Mouse (Mus musculus) hindbrain, embryonic 15.5 days (tissue): Measurements from ENCODE around the gene Rere. TPM values are rescaled to one million over a fixed set of nuclear protein-coding genes. Genes with fewer than 3 reads are reported as not detected.

Source experiments
- ATAC-seq: fragments of 200-750 bp; cut with Nextera tagmentation; 2 replicates; pipeline ENCODE4 v1.8.0; 2017; ENCODE audit warnings: low read depth, moderate number of reproducible peaks, moderate TSS enrichment; ENCODE audit not compliant: low FRiP score
- H3K27ac ChIP-seq: fragments of 300-500 bp; sonication (generic); replicated peaks from 2 replicates; pipeline ENCODE4 v1.5.1; 2015; ENCODE audit warnings: mild to moderate bottlenecking, inconsistent platforms
- H3K27me3 ChIP-seq: fragments of 300-500 bp; sonication (generic); 2 replicates; pipeline ENCODE4 v1.6.1; 2015; ENCODE audit warnings: control low read depth, inconsistent platforms
- H3K36me3 ChIP-seq: fragments of 300-500 bp; sonication (generic); 2 replicates; pipeline ENCODE4 v1.6.1; 2015; ENCODE audit warnings: control low read depth, inconsistent platforms
- H3K4me1 ChIP-seq: fragments of 300-500 bp; sonication (generic); replicated peaks from 2 replicates; pipeline ENCODE4 v1.6.1; 2015; ENCODE audit warnings: control low read depth, inconsistent platforms
- H3K4me2 ChIP-seq: fragments of 300-500 bp; sonication (generic); 2 replicates; pipeline ENCODE4 v1.6.1; 2015; ENCODE audit warnings: moderate library complexity, mild to moderate bottlenecking, inconsistent platforms
- H3K4me3 ChIP-seq: fragments of 300-500 bp; sonication (generic); 2 replicates; pipeline ENCODE4 v1.5.1; 2015; ENCODE audit warnings: mild to moderate bottlenecking, inconsistent platforms
- H3K9ac ChIP-seq: fragments of 300-500 bp; sonication (generic); 2 replicates; pipeline ENCODE4 v1.6.1; 2015; ENCODE audit warnings: inconsistent platforms
- H3K9me3 ChIP-seq: fragments of 300-500 bp; sonication (generic); 2 replicates; pipeline ENCODE4 v1.6.1; 2016; ENCODE audit warnings: control low read depth, inconsistent platforms
- WGBS: fragments of 180-500 bp; shearing (Covaris S2); methylation state at CpG from one replicate; pipeline ENCODE4 v1.1.7; 2015; 5-methylcytosine and 5-hydroxymethylcytosine counted together
- polyA plus RNA-seq: library from polyadenylated mRNA; unstranded; fragments of >200 nt; fragmentation: Nextera tagmentation; extraction: Ambion mirVana; gene quantifications from 2 replicates; pipeline ENCODE4 v1.2.1, GENCODE M21; 2015

Gene Rere
- polyA plus RNA-seq, 1 experiment from 2014 or later = 32.5 TPM

DNA sequence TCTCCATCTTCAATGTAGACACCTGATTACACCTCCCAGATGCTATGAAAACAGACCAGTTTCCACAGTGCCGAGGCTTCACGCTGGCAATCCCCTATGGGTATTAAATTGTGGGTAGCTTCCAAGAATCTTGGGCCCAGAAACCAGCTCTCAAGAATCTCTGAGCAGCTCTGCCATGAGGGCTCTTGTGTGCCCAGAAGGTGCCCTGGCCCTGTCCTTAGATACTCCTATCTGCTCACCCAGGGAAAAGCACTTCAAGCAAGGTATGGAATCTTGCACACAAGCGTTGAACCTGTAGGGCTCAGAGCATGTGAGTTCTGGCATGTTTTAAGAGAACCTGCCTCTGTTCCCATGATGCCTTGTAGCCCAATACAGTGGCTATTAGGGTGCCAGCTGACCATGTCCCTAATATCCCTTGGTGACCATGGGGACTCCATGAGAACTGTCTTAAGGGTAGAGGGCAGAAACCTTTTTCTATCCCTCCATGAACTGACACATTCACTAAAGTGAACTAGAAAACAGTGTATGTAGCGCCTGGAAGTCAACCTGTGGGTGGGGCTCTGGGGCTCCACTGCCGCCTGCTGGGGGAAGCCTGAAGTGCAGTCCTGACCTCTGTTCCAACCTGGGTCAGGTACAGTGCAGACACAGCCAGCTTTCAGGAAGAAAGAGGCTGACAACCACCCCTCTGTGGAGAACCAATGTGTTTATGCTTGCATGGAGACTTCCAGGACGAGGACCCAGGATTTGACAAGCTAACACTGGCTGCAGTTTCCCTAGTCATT is 344.7 kb downstream of the Rere start:
- no peaks in the 10 kb centered on the region for H3K9me3 ChIP-seq
- no peak for ATAC-seq
- H3K36me3 ChIP-seq = peaks cover 12% of the 10 kb centered on the region
- 51% methylated on average over 6 of the region's 6 CpGs for WGBS
- no peak overlapping the region for H3K4me3 ChIP-seq
- H3K27me3 ChIP-seq = no peaks in the 10 kb centered on the region
- H3K9ac ChIP-seq = no peak overlapping the region
- H3K4me2 ChIP-seq = no peak overlapping the region
- peaks cover 4% of the 10 kb centered on the region; the same call in 1 of the 2 replicates for H3K4me1 ChIP-seq
- no peak overlapping the region for H3K27ac ChIP-seq

DNA sequence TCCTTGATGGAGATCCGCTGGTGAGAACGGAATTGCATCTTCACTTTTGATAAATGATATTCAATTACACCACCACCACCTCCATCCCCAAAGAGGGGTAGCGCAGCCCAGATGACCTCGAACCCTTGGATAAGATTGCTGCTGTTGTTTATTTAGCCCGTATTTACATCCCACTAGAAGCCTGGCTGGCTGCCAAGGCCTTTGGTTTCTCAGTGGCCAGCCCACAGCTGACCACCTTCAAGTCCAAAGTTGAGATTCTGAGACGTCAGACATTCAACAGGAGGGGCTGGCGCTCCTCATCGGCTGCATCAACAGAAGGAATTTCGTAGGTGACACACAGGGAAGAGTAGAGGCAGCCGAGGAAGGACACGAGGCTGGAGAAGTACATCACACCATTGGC is 347.8 kb downstream of the Rere start:
- peaks cover 14% of the 10 kb centered on the region; the same call in 1 of the 2 replicates for H3K36me3 ChIP-seq
- H3K27me3 ChIP-seq = no peaks in the 10 kb centered on the region
- no peak for ATAC-seq
- H3K9me3 ChIP-seq = no peaks in the 10 kb centered on the region
- no peak overlapping the region for H3K27ac ChIP-seq
- H3K4me3 ChIP-seq = no peak overlapping the region
- no peak overlapping the region for H3K9ac ChIP-seq
- WGBS = 79% methylated on average over 11 of the region's 11 CpGs
- no peak overlapping the region for H3K4me2 ChIP-seq
- H3K4me1 ChIP-seq = peaks cover 4% of the 10 kb centered on the region; the same call in 1 of the 2 replicates

DNA sequence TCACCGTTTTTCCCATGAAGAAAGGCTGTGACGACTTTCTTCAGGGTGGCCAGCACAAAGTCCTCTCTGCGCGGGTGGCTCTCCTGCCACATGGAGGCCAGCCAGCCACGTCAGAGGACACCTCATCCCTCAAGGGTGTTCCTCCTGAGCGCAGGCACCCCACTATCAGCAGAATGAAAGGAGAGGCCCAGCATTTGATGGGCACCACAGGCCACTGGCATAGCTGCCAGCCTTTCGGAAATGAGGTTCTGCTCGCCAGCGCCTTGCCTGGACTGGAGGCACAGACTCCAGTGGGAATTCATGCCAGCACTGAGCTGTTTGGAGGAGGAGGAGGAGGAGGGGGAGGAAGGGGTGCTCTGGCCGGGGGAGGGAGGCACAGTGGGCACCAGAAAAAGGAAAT is 354.1 kb downstream of the Rere start:
- no peaks in the 10 kb centered on the region for H3K27me3 ChIP-seq
- H3K4me3 ChIP-seq = no peak overlapping the region
- H3K36me3 ChIP-seq = peaks cover 17% of the 10 kb centered on the region; the same call in 1 of the 2 replicates
- H3K4me1 ChIP-seq = no peaks in the 10 kb centered on the region
- no peak overlapping the region for H3K9ac ChIP-seq
- no peak overlapping the region for H3K27ac ChIP-seq
- no peaks in the 10 kb centered on the region for H3K9me3 ChIP-seq
- no peak overlapping the region for H3K4me2 ChIP-seq
- 84% methylated on average over 10 of the region's 10 CpGs for WGBS
- ATAC-seq = no peak

DNA sequence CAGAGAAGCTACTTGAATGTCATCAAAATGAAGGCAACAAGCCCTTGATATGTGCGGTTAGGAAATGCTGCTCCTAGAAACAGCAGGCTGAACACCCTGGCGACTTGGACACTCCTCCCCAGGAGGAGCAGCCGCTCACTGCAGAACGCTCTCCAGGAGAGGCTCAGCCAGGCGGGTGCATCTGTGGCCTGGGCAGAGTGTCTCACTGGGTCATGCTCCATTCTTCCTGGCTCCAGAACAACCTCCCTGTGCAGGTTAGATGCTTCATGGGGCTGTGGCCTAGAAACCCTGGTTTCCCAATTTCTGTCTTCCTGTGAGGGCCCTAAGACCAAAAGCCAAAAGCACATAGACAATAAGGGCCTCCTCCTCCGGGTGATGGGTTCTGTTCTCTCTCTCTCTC is 355.2 kb downstream of the Rere start:
- 88% methylated on average over 6 of the region's 6 CpGs for WGBS
- Histone ChIP-seq H3K4me1 (no peaks in the 10 kb centered on the region), H3K27me3 (no peaks in the 10 kb centered on the region), H3K4me3 (no peak overlapping the region), H3K9ac (no peak overlapping the region), H3K4me2 (no peak overlapping the region), H3K9me3 (no peaks in the 10 kb centered on the region), H3K27ac (no peak overlapping the region), H3K36me3 (peaks cover 20% of the 10 kb centered on the region)
- no peak for ATAC-seq

DNA sequence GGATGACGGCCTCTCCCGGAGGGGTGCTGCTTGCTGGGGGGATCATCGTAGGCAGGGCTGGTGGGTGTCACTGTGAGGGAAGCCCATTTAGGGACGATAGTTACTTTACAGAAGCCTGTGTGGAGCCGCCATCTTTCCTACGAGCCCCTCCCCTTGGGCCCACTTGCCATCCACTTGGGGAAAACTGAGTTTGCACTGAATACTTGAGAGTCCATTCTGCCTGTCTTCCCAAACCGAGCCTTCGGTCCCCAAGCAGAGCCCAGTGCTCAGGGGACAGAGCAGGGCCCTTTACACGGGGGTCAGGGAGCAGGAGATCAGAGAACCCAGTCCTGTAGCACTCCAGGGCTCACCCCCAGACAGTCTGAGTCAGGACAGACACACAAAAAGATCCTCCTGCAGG is 362.9 kb downstream of the Rere start:
- no peak for ATAC-seq
- 94% methylated on average over 9 of the region's 9 CpGs for WGBS
- no peak overlapping the region for H3K9ac ChIP-seq
- H3K36me3 ChIP-seq = peaks cover 24% of the 10 kb centered on the region
- H3K4me2 ChIP-seq = no peak overlapping the region
- no peaks in the 10 kb centered on the region for H3K27me3 ChIP-seq
- no peak overlapping the region for H3K4me3 ChIP-seq
- H3K27ac ChIP-seq = no peak overlapping the region
- H3K9me3 ChIP-seq = no peaks in the 10 kb centered on the region
- H3K4me1 ChIP-seq = no peaks in the 10 kb centered on the region

DNA sequence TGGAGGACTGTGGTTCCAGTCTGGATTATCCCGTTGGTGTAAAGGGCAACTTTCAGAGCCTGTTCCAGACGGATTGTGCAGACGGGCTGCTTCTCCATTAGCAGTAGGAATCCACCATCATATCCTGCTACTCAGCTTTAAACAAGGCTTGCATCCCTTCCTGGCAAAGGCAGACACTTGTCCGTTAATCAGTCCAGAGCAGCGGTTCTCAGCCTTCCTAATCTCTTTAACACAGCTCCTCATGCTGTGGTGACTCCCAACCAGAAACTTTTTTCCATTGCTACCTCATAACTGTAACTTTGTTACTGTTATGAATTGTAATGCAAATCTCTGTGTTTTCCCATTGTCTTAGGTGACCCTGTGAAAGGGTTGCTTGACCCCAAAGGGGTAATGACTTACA is 367.9 kb downstream of the Rere start:
- Histone ChIP-seq H3K4me1 (peaks cover 13% of the 10 kb centered on the region), H3K27me3 (no peaks in the 10 kb centered on the region), H3K36me3 (no peaks in the 10 kb centered on the region), H3K9ac (no peak overlapping the region), H3K27ac (no peak overlapping the region), H3K9me3 (no peaks in the 10 kb centered on the region), H3K4me2 (no peak overlapping the region), H3K4me3 (no peak overlapping the region)
- no peak for ATAC-seq
- 89% methylated on average over 5 of the region's 5 CpGs for WGBS

DNA sequence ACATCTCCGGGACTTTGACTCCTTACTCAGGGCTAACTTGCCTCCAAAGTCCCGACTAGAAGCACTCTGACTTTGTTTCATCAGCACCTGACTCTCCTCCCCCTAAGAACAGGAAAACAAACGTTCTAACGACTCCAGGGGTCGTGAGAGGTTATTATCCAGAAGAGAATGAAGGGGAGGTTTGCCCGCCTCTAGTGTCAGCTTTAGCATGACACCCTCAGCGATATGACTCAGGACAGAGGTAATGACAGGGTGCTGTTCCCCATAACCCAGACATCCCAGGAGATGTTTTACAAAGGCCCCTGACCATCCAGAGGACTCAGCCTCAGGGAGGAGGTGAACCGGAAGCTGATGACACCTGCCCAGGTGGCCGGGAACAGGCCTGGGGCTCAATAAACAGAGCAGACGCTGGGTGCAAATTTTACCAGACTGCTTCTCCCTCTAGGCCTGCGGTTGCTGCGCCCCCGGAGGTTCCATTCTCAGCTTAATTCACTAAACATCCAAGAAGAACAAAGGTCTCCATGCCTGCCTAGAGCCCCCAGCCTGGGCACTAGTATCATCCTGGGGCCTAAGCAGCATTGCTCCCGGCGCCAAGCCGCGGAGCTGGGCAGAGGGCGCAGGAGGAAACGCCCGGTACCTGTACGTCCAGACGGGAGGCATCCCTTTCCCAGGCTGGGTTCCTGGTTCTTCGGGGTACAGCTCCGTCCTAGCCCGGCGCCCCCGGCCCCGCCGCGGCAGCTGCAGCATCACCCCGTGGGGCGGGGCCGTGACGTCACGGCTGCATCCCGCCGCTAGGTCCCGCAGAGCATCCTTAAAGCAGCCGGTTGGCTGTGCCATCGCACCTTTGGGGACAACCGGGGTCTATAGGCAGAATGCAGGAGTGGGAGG is 370.2 kb downstream of the Rere start, which contains the start of gene Slc45a1:
Gene Slc45a1 (minus strand): TSS at position 785 of the 888 bp plus-strand sequence.
- Histone ChIP-seq H3K36me3 (no peaks in the 10 kb centered on the region), H3K9me3 (no peaks in the 10 kb centered on the region), H3K9ac (peak within 1 kb of the TSS; percentile 75), H3K4me2 (peak within 1 kb of the TSS; percentile 56), H3K27me3 (peaks cover 5% of the 10 kb centered on the region; the same call in 1 of the 2 replicates), H3K27ac (peak within 1 kb of the TSS; percentile 65), H3K4me3 (peak within 1 kb of the TSS; percentile 68), H3K4me1 (peaks cover 16% of the 10 kb centered on the region)
- peak; percentile 46 for ATAC-seq
- WGBS = 4% methylated on average over 41 of the region's 41 CpGs

DNA sequence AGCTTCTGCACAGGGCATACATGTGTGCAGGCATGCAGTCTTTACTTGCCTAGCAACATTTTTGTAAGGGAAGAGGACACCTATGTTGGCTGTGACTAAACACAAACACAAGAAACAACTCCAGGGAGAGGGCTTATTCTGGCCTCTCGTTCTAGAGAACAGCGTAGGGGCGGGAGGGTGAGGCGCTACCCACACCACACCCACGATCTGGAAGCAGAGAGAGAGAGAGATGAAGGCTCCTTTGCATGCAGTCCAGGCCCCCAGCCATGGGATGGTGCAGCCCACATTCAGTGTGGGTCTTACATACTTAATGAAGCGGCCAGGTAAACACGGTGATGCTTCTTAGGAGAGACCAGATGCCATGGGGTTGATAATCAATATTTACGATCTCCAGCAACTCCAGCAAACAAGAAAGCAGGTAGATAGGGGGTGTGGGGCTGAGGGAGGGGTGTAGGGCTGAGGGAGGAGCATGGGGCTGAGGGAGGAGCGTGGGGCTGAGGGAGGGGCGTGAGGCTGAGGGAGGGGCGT is 371.7 kb downstream of the Rere start:
- H3K4me1 ChIP-seq = peaks cover 16% of the 10 kb centered on the region
- H3K4me3 ChIP-seq = no peak overlapping the region
- H3K36me3 ChIP-seq = no peaks in the 10 kb centered on the region
- WGBS = 42% methylated on average over 11 of the region's 11 CpGs
- no peak overlapping the region for H3K9ac ChIP-seq
- no peak overlapping the region for H3K27ac ChIP-seq
- no peak for ATAC-seq
- no peak overlapping the region for H3K4me2 ChIP-seq
- no peaks in the 10 kb centered on the region for H3K9me3 ChIP-seq
- H3K27me3 ChIP-seq = peaks cover 5% of the 10 kb centered on the region; the same call in 1 of the 2 replicates

DNA sequence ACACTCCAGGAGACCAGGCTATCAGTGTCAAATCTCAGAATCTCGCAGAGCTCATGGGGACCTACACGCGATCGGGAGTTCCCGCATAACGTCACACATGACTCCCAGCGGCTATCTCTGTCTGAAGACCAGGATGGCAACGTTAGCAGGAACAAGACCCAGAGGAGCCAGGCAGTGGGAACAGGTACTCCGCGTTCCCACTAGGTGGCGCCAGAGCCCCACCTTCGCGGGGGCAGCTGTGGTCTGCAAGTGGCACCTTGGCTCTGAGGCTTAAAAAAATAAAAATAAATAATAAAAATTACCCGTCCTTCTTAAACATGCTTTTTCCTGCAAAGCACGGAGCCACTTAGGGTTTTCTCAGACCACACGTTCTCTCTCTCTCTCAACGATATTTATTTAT is 374.5 kb downstream of the Rere start:
- Histone ChIP-seq H3K4me1 (peaks cover 14% of the 10 kb centered on the region), H3K4me3 (0 out of 2 replicates have a peak overlapping the region, but pooled peaks have one; percentile 13), H3K9me3 (no peaks in the 10 kb centered on the region), H3K27me3 (peaks cover 9% of the 10 kb centered on the region; the same call in 1 of the 2 replicates), H3K9ac (peak overlapping the region; percentile 42), H3K36me3 (no peaks in the 10 kb centered on the region), H3K27ac (no peak overlapping the region), H3K4me2 (peak overlapping the region; percentile 48)
- peak; percentile 74; the same call in 1 of the 2 replicates for ATAC-seq
- 5% methylated on average over 17 of the region's 17 CpGs for WGBS

DNA sequence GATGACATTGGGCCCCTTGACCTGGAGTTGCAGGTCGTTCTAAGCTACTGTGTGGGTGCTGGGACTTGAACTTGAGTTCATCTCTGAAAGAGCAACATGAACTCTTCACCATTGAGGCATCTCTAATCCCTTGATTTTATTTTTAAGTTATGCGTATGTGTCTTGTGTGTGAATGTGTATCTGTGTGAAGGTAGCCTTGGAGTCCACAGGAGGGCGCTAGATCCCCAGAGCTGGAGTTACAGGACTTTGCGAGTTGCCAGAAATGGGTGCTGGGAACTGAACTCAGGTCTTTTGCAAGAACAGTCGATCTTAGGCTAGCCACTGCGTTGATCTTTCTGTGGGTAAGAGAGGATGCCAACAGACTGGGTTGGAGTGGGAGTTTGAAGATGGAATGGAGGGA is 375.1 kb downstream of the Rere start:
- Histone ChIP-seq H3K36me3 (no peaks in the 10 kb centered on the region), H3K27me3 (peaks cover 9% of the 10 kb centered on the region; the same call in 1 of the 2 replicates), H3K9me3 (no peaks in the 10 kb centered on the region), H3K27ac (no peak overlapping the region), H3K4me2 (no peak overlapping the region), H3K4me3 (no peak overlapping the region), H3K4me1 (peaks cover 14% of the 10 kb centered on the region), H3K9ac (no peak overlapping the region)
- ATAC-seq = 0 out of 2 replicates have a peak, but pooled peaks have one; percentile 8
- 83% methylated on average over 6 of the region's 6 CpGs for WGBS

DNA sequence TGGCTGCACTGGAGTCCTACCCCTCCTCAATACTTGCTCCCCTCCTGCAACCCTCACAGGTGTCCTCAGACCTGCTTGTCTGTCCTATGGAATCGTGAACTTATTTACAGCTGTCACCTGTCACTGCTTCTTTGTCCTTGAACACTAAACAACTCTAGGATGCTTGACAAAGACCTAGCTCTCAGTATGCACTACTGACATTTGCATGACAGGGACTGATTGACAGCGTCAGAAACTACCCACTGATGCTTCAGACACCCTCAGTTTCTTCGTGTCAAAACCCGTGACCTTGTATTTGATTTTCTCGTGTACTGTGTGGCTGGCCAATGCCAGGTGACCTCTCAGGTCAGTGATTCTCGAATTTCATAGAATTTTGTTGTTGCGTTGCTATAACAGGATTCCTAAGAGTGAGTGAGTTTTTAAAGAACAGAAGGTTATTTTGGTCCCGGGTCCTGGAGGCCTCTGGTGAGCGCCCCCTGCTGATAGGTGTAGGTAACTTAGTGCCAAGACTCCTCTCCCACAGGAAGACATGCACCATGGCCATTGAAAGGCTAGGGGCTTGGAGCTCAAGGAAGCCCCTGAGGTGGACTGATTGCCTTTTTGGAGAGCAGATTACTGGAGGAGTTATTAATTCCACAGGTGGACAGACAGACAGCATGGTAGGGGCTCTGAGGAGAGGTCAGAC is 378.6 kb downstream of the Rere start:
- Histone ChIP-seq H3K9ac (no peak overlapping the region), H3K9me3 (no peaks in the 10 kb centered on the region), H3K4me3 (no peak overlapping the region), H3K4me1 (peaks cover 15% of the 10 kb centered on the region), H3K27me3 (peaks cover 8% of the 10 kb centered on the region; the same call in 1 of the 2 replicates), H3K27ac (no peak overlapping the region), H3K36me3 (no peaks in the 10 kb centered on the region), H3K4me2 (no peak overlapping the region)
- 77% methylated on average over 9 of the region's 9 CpGs for WGBS
- ATAC-seq = no peak
